Mouse (Mus musculus): ENCODE measurements around the gene Fhl1.

The Fhl1 gene

DNA sequence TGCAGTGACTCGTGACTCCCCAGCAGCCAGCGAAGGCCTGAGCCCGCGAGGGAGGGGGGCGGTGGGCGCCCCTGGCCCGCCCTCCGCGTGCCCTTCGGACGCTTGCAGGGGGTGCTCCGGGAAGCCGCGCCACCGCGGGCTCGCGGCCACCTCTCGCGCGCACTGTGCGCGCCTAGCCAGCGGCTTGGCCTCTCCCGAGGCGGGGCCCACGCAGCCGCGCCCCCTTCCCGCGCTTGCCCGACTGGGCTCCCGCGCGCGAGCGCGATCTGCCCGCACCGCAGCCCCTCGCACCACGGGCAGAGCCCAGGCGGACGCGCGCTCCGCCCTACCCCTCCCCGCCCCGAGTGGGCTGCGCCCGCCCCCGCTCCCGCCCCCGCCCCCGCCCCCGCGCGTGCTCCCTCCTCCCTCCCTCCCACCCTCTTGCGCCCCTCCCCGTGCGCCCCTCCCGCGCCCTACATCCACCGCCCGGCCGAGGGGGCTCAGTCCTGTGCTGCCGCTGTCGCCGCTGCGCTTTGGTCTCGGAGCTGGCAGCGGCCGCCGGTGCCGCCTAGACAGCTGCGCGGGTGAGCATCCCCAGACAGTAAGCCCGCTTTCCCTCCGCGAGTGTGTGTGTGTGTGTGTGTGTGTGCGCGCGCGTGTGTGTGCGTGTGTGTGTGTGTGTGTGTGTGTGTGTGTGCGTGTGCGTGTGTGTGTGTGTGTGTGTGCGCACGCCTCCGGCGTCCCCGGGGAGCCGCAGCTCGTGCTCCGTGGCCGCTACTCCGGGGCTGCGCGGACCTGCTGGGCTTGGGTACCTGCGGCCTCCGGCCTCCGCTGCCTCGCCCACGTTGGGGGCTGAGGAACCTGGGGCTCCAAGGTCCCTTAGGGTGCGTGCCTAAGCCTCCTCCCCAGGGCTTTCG is at the start of gene Fhl1:
Fhl1 (plus strand) TSS at position 482 of the 896 bp plus-strand sequence.
- no peak for DNase-seq (ENCODE audit: low read depth, low spot score)

DNA sequence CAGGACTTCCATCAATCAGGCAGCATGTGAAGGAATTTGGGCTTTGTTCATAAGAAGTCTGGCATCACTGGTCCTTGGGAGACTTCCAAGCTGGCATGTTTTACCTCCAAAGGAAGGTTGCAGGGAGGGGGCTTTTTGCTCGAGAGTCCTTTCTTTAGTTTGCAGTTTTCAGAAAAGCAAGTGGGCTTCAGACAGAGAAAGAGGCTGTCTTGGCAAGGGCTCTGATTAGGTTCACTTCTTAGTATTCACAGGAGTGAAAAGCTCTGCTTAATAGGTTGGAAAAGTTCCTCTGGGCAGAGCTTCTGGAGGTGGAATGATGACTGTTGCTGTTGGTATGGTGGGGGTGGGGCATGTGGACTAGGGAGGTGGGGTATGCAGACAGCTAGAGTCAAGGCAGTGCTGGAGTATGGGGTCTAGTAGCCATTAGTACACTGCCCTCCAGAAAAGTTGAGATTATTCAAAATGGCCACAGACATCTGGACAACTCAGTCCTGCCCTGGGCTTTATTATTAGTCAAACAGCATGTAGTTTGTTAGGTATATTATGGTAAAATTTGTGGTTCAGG is 49.3 kb upstream of the Fhl1 start:
- no peak for DNase-seq (ENCODE audit: low read depth, low spot score)

GRCm38 (mm10) chrX:56683521-56683920 is 48.1 kb upstream of the Fhl1 start:
- DNase-seq (ENCODE audit: low read depth, low spot score): no peak

GRCm38 (mm10) chrX:56692554-56692953 is 39.0 kb upstream of the Fhl1 start:
- DNase-seq (ENCODE audit: low read depth, low spot score): no peak

DNA sequence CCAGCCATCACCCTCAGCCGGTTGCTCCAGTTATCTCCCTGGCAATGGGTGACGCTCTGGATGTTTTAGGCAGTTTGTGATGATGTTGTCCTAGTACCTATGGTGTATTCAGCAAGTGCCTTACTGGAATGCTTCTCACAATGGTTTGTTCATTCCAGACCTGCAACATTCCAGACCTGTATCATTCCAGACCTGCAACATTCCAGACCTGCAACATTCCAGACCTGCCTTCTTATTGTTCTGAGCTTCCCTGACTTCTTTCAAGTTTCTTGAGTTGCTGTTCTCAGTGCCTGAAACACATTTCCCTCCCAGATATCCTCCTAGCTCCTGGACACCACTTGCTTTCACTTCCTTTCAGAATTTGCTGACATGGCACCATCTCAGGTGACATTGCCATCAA is 37.0 kb upstream of the Fhl1 start:
- no peak for DNase-seq (ENCODE audit: low read depth, low spot score)

DNA sequence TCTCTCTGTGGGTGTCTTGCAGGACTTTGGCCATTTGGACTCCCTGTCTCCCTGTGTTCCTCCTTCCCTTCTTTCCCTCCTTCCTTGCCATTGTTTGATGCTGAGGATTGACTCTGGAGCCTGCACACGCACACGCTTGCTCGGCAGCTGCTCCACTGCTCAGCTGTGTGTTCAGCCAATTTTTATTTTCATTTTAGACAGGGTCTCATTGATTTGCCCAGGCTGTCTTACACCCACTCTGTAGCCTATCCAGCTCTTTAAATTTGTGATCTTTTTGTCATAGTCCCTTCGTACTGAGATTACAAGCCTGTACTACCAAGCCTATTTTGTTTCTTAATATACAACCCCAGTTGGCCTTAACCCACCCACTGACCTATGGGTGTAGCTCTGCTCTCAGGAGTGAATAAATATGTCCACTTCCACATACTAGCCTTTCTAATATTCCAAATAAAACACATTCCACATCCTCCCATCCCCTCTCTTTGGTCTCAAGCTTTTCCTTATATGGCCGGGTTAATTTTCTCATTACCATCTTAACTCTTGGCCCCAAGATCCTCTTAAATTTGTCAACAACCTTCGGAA is 34.3 kb upstream of the Fhl1 start:
- DNase-seq (ENCODE audit: low read depth, low spot score): no peak

DNA sequence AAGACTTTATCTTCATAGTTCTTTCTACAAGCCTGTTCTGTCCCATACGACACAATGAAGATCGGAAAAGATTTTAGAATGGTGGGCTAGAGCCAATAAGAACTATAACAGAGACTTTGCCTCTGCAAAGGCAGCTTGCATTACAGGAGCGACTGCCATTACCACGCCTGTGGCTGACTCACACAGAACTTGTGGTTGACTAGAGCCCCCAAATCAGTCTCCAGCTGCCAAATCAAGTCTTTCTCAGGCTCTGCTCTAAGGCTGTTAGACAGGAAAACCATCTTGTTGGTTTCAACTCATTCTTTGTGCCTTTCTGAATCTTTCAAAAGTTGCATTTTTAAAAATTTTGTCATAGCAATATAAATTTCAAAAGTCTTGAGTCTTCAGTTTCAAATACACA is 33.7 kb upstream of the Fhl1 start:
- no peak for DNase-seq (ENCODE audit: low read depth, low spot score)

GRCm38 (mm10) chrX:56701261-56701660 is 30.3 kb upstream of the Fhl1 start:
- DNase-seq (ENCODE audit: low read depth, low spot score): no peak

- no peak for DNase-seq (ENCODE audit: low read depth, low spot score)
Measured at GRCm38 (mm10) chrX:56703965-56704562, 27.5 kb upstream of the Fhl1 start.

- DNase-seq (ENCODE audit: low read depth, low spot score): no peak
Measured at GRCm38 (mm10) chrX:56708592-56709370, 22.8 kb upstream of the Fhl1 start.

DNA sequence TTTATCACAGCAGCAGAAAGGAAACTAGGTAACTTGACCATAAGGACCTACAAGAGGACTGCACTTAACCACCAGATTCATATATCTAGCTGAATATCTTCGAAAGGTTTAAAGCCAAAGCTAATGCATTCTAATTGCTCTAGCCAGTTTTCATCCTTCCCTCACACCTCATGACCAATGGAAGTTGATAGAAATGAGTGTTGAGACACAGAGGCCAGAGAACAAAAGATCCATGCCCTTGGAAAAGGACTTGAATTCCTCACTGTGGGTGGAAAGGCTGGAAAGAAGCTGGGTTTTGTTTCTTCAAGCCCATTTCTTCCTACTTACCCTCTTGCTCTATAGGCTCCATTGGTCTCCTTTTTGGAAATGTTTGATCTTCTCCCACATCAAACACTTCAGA is 21.1 kb upstream of the Fhl1 start:
- DNase-seq (ENCODE audit: low read depth, low spot score): no peak

DNA sequence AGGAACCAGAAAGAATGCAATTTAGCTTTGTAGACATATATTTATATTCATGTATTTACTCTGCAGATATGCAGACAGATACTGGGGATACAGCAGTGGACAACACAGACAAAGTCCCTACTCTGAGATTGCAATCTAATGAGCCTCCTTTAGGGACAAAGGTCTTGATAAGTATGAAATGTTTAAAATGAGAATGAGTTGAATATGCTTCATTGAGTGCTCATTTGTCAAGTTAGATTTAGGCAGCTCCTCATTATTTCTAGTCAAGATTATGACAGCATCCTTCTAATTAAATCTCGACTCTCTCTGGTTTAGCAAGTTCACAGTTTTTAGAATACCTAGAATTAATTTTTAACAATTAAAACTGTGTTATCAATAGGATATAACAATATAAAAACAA is 18.9 kb upstream of the Fhl1 start:
- no peak for DNase-seq (ENCODE audit: low read depth, low spot score)

GRCm38 (mm10) chrX:56722559-56722958 is 9.0 kb upstream of the Fhl1 start:
- DNase-seq (ENCODE audit: low read depth, low spot score): no peak

DNA sequence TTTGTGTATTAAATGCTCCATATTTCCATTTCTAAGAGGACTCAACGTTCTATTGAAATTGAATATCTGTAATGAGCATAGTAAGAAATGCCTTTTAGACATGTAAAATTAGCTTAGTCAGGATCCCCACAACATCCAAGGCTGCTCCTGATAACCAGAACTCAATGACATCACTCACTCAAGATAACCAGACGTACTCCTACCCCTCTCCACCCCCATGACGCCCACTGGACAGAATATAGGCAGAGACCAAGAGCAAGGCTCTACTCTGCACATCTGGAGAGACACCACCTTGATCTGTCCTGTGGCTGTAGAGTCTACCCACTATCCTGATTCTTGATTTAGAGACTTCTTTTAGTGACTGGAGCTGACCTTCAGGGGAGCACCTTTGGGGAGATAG is 3.1 kb upstream of the Fhl1 start:
- DNase-seq (ENCODE audit: low read depth, low spot score): peak; percentile 59

DNA sequence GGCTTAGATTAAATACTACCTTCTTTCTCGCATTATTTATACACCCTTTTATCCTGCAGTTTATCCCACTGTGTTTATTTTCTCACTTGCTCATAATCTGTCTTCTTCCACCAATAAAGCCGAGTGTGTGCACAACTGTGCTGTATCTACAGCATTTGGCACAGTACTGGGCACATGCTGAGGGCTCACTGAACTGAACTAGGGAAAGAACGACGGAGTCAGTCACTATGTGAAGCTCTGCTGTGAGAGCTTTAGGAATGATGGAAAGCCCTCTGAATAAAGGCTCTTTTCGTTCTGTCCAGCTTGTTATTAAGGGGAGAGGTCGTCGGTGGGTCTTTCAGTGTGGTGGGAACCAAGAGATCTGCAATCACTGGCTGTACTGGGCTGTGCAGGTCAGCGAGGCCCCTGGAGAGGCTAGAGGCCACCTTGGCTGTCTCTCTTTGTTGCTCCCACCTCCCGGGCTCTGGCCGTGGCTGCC is 720 bp upstream of the Fhl1 start:
- DNase-seq (ENCODE audit: low read depth, low spot score): no peak

GRCm38 (mm10) chrX:56732401-56732800 is 814 bp downstream of the Fhl1 start:
- no peak for DNase-seq (ENCODE audit: low read depth, low spot score)

DNA sequence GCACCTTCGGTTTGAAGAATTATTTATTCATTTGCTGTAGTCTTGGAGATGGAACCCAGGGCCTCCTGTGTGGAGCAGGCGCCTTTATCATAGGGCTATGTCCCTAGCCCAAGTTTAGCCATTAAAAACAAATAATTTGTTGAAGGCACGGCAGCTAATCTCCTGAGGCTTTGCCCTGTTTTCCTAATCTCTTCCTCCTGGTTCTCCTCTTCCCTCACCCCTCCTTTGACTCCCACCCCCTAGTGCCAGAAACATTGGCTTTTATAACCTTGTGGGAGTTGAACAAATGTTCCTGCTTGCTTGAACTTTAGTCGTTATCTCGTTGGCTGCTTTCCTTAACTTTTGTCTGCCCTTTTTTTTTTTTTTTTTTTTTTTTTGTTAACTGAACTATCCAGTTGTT is 2.8 kb downstream of the Fhl1 start:
- DNase-seq (ENCODE audit: low read depth, low spot score): no peak

DNA sequence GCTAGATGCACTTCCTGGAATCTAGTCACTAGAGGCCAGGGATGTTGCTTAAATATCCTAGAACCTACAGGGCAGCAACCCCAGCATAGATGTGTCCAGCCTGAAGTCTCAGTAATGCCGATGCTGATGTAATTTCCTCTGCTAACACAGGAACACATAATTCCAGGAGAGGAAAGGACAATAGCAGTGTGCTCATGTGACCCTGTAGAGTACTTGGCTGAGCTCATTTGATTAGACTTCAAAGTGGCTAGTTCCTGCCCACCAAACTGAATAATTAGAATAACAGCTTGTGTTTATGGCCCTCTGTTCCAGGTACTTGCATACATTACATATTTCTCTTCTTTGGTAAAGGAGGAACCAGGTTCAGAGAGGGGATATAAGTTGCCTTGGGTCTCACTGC is 4.6 kb downstream of the Fhl1 start:
- DNase-seq (ENCODE audit: low read depth, low spot score): no peak

GRCm38 (mm10) chrX:56737848-56738554 is 6.4 kb downstream of the Fhl1 start:
- no peak for DNase-seq (ENCODE audit: low read depth, low spot score)

GRCm38 (mm10) chrX:56741428-56741827 is 9.8 kb downstream of the Fhl1 start:
- DNase-seq (ENCODE audit: low read depth, low spot score): no peak

- no peak for DNase-seq (ENCODE audit: low read depth, low spot score)
Measured at GRCm38 (mm10) chrX:56751536-56751935, 19.9 kb downstream of the Fhl1 start.
